Mouse (Mus musculus): ENCODE measurements around the gene Ppef1.
"Not testable (repeated sequence)": the region's sequence is repeated elsewhere in the genome, so short reads cannot be mapped to it uniquely, and the experiment has no call there.

The Ppef1 gene

GRCm38 (mm10) chrX:160735650-160736049, at the start of gene Ppef1:
TSS of gene Ppef1 (minus strand) at chrX:160735765.
- DNase-seq (ENCODE audit: low spot score in 2 of 2): no peak

GRCm38 (mm10) chrX:160782276-160782675, 46.7 kb upstream of the Ppef1 start:
- DNase-seq (ENCODE audit: low spot score in 2 of 2): no peak

GRCm38 (mm10) chrX:160773033-160773432, 37.5 kb upstream of the Ppef1 start:
- no peak for DNase-seq (ENCODE audit: low spot score in 2 of 2)

GRCm38 (mm10) chrX:160769622-160770021, 34.1 kb upstream of the Ppef1 start:
- not testable (repeated sequence) for DNase-seq (ENCODE audit: low spot score in 2 of 2)

GRCm38 (mm10) chrX:160767713-160768112, 32.1 kb upstream of the Ppef1 start, which contains the start of gene Rs1:
TSS of gene Rs1 (plus strand) at chrX:160768013.
- no peak for DNase-seq (ENCODE audit: low spot score in 2 of 2)

- DNase-seq (ENCODE audit: low spot score in 2 of 2): no peak
Observed at GRCm38 (mm10) chrX:160766233-160766616, 30.7 kb upstream of the Ppef1 start.

- DNase-seq (ENCODE audit: low spot score in 2 of 2): peak; percentile 64 to 87
Observed at GRCm38 (mm10) chrX:160765389-160766232, 30.0 kb upstream of the Ppef1 start.

GRCm38 (mm10) chrX:160750808-160751207, 15.2 kb upstream of the Ppef1 start:
- DNase-seq (ENCODE audit: low spot score in 2 of 2): no peak

- DNase-seq (ENCODE audit: low spot score in 2 of 2): no peak
Observed at GRCm38 (mm10) chrX:160748653-160749052, 13.1 kb upstream of the Ppef1 start.

- DNase-seq (ENCODE audit: low spot score in 2 of 2): no peak
Observed at GRCm38 (mm10) chrX:160745399-160745798, 9.8 kb upstream of the Ppef1 start.

GRCm38 (mm10) chrX:160699171-160699570, 36.4 kb downstream of the Ppef1 start:
- no peak for DNase-seq (ENCODE audit: low spot score in 2 of 2)

- no peak for DNase-seq (ENCODE audit: low spot score in 2 of 2)
Observed at GRCm38 (mm10) chrX:160691559-160691958, 44.0 kb downstream of the Ppef1 start.

- DNase-seq (ENCODE audit: low spot score in 2 of 2): no peak
Observed at GRCm38 (mm10) chrX:160690094-160690493, 45.5 kb downstream of the Ppef1 start.

- DNase-seq (ENCODE audit: low spot score in 2 of 2): no peak
Observed at GRCm38 (mm10) chrX:160669992-160670391, 65.6 kb downstream of the Ppef1 start.

- no peak for DNase-seq (ENCODE audit: low spot score in 2 of 2)
Observed at GRCm38 (mm10) chrX:160610882-160611644, 124.5 kb downstream of the Ppef1 start.

- no peak for DNase-seq (ENCODE audit: low spot score in 2 of 2)
Observed at GRCm38 (mm10) chrX:160610482-160610881, 125.1 kb downstream of the Ppef1 start.

GRCm38 (mm10) chrX:160609849-160610248, 125.7 kb downstream of the Ppef1 start:
- no peak for DNase-seq (ENCODE audit: low spot score in 2 of 2)

- DNase-seq (ENCODE audit: low spot score in 2 of 2): no peak
Observed at GRCm38 (mm10) chrX:160603981-160604541, 131.5 kb downstream of the Ppef1 start.

GRCm38 (mm10) chrX:160603316-160603715, 132.2 kb downstream of the Ppef1 start:
- DNase-seq (ENCODE audit: low spot score in 2 of 2): no peak

- no peak for DNase-seq (ENCODE audit: low spot score in 2 of 2)
Observed at GRCm38 (mm10) chrX:160602770-160603169, 132.8 kb downstream of the Ppef1 start.

GRCm38 (mm10) chrX:160601053-160601452, 134.5 kb downstream of the Ppef1 start:
- DNase-seq (ENCODE audit: low spot score in 2 of 2): no peak

All from frontal cortex, postnatal 10 days (tissue).